Mouse (Mus musculus) left cerebral cortex, adult 9 months (tissue): ENCODE measurements around the gene Fdx1.
A peak's percentile ranks its signal among the peaks of the same experiment; 100 is the strongest.

Experiments
- DNase-seq, 2 experiments: peaks; one replicate each; pipeline ENCODE4 v3.0.0; 2022; ENCODE audit warnings: low spot score in 2 of 2

Gene Fdx1

DNA sequence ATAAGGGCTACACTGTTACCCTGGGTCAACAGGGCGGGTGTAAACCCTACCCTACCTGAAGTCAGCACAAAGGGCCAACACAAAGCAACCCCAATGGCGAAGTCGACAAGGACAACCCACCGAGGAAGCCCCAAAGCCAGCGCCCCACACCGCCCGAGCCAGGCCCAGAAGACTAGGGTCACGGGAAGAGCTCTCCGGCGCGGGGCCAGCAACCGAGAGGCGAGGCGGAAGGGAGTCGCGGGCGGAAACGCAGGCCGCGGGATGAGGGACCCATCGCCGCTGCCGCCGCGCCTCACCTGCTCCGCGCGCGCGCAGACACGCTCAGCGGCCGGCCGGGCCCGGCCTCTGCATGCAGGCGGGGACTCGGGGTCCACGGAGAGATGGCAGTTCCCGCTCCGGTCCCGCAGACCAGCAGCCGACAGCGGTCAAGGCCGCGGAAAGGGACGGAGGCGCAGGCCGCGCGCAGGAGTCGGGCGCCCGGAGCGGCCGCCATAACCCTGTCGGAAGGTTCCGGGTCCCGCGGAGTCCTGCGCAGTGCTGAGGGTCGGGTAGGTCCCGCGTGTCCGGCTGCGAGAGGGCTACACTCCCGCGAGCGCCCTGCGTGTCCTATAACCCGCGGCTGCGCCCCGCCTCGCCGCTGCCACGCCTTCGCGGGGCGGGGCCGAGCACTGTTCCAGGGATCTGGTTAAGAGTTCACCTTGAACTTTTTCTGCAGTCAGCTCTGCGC, at the start of gene Fdx1:
Gene Fdx1 (minus strand): TSS at position 582 of the 727 bp plus-strand sequence.
- DNase-seq, result peak in 1 of 2 experiments; percentile 53

GRCm38 (mm10) chr9:52012781-52013436, 49.6 kb upstream of the Fdx1 start:
- DNase-seq, result no peak

- no peak for DNase-seq
These were observed 49.0 kb upstream of the Fdx1 start for GRCm38 (mm10) chr9:52012311-52012710.

DNA sequence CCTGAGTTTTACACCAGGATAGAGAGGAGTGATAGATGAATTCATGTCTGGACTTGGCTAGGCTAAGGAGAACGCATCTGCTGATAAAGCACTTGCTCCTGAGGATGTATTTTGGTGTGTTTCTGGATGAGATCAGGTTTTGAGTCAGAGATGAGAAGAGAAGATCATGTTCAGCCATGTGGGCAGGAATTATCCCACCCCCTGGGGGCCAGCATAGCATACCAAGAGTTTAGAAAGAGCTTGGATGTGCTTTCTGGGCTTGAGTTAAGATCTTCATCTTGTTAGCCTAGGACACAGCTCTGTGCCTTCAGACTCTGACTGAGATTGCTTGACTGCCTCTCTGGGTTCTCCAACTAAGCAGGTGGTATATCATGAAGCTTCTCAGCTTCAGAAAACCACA, 45.2 kb upstream of the Fdx1 start:
- DNase-seq, result no peak

DNA sequence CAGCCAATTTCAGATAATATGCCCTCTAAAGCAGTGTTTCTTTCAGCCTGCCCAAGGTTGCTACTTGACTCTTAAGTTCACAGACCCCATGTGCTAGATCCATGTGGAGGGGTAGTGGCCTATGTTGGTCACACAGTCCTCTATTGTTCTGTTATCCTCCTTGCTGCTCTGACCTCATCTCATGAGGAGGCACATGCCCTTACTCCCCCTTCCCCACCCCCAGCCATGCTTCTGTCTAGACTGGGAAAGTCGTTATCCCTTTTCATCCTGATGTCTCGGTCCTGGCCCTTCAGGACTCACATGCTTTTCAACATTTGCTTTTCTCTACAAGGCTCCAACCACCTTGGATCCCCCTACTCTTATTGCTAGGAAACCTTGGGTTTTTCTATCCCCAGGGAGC, 44.0 kb upstream of the Fdx1 start:
- DNase-seq, result no peak

GRCm38 (mm10) chr9:52003501-52003900, 40.1 kb upstream of the Fdx1 start:
- no peak for DNase-seq

- DNase-seq, result no peak
These were observed 32.2 kb upstream of the Fdx1 start for GRCm38 (mm10) chr9:51995331-51996099.

DNA sequence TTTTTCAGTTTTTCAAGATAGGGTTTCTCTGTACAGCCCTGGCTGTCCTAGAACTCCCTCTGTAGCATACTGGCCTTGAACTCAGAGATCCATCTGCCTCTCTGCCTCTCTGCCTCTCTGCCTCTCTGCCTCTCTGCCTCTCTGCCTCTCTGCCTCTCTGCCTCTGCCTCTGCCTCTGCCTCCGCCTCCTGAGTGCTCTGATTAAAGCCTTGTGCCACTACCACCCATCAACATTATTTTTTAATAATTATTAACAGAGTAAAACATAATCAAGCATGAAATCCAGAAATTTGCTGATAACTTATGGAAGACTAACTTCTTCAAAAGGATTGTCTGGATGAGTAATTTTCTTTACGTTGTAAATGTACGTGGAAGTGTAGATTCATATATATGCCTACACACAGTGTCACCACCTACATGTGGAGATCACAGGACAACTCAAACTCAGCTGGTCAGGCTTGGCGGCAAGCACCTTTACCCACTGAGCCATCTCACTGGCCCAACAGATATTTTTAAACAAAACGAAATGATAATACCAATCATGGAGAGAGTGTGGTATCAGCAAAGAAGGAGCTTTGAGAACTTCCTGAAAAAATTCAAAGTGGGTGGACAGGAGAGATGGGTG, 31.4 kb upstream of the Fdx1 start:
- no peak for DNase-seq

- DNase-seq, result no peak
These were observed 30.3 kb upstream of the Fdx1 start for GRCm38 (mm10) chr9:51993486-51994275.

DNA sequence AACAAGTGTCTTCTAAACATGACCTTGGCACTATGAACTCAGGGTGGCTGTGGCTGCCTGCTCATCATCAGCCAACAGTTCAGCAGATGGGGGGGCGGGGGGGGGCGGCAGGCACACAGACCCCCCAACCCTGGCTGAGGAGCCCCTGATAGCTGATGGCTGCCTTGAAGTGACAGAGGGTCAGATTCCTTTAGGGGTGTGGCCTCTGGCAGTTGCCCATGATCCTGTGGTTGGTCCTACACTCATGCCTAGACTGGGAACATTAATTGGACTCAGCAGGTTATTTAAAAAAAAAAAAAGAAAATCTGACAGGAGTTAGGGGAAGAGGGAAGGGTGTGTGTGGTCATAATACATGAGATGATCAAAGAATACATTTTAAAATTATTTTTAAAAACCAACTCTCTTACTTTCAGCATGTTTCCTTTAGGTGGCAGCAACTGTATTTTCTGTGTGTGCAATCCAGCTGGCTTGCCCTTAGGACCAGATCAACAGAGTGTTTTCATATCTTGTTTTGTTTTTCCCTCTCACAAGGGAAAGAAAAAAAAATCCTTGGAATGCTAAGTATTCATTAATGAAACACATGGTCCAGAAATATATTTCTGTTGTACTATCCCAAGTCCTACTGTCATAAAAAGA, 28.0 kb upstream of the Fdx1 start:
- DNase-seq, result no peak

DNA sequence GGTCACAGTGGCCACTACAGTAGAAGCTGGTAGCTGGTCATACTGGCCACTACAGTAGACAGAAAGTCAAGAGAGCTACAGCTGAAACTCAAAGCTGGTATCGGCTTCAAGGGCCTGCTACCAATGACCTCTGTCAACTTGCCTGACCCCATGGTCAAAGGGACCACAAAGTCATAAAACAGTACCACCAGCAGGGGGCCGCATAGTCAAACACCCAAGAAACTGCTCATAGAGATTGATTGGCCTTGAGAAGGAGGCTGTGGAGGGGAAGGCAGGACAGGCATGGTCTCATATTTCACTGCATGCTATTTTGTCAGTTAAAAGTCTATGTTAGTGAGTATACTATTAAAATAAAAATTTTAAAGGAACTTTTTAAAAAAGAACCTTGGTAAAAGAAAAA, 27.5 kb upstream of the Fdx1 start:
- DNase-seq, result no peak

- DNase-seq, result peak; percentile 61 to 74
These were observed 22.2 kb upstream of the Fdx1 start for GRCm38 (mm10) chr9:51985493-51986099.

DNA sequence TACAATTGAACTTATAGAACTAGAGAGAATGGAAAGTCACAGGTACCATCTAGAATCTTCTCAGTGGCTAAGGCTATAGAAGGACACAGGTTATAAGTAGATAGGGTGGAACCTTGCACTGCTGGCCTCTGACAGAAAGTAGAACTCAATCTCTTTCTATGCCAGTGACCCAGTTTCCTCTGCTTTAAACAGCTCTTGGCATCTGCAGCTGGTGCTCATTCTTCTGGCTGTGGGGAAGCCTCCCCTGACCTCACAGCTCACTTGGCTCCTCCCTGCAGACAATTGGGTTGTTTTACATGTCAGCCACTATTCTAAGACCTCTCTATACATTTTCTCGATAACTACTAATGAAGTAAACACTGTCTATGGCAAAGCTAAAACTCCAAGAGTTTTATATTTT, 17.8 kb upstream of the Fdx1 start:
- DNase-seq, result no peak

GRCm38 (mm10) chr9:51979301-51979700, 15.9 kb upstream of the Fdx1 start:
- DNase-seq, result no peak

DNA sequence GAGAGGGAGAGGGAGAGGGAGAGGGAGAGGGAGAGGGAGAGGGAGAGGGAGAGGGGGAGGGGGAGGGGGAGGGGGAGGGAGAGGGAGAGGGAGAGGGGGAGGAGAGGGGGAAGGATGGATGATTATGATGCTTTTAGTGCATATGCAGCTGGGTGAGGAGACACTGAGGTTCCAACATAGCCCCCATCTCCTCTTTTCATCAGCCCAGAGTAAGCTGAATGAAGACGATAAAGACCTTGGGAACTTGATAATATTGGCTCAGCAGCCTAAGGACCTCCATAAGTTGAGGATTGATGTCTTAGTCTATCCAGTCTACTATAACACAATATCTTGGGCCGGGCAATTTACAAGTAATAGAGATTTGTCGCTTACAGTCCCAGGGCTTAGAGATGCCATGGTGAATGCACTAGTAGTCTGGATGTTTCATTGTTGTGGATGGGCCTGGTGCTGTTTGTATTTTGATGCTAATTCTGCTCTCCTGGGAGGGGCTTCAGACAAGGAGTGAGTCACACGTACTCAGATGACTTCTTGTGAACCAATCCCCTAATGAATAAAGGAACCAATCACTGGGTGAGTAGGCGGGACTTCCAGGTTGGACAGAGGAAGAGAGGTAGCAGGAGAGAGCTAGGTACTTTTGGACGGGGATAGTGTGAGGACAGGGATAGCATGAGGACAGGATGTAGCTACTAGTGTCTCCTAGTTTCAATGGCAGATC, 15.3 kb upstream of the Fdx1 start:
- DNase-seq, result no peak

GRCm38 (mm10) chr9:51977439-51978000, 14.2 kb upstream of the Fdx1 start:
- peak; percentile 44 to 87 for DNase-seq

GRCm38 (mm10) chr9:51974871-51975270, 11.5 kb upstream of the Fdx1 start:
- DNase-seq, result no peak

GRCm38 (mm10) chr9:51973846-51974245, 10.5 kb upstream of the Fdx1 start:
- DNase-seq, result no peak

DNA sequence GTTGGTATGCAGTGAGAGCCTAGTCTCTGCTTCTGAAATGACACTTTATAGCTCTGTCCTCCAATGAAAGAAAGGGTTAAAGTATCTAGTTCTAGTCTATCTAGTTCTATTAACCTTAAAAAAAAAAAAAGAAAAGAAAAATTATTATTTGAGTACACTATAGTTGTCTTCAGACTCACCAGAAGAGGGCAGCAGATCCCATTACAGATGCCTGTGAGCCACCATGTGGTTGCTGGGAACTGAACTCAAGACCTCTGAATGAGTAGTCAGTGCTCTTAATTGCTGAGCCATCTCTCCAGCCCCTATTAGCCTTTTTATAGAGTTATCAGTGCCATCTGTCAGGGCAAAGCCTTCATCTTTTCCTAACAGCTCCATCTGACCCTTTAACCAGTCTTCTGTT, 3.0 kb upstream of the Fdx1 start:
- DNase-seq, result no peak

DNA sequence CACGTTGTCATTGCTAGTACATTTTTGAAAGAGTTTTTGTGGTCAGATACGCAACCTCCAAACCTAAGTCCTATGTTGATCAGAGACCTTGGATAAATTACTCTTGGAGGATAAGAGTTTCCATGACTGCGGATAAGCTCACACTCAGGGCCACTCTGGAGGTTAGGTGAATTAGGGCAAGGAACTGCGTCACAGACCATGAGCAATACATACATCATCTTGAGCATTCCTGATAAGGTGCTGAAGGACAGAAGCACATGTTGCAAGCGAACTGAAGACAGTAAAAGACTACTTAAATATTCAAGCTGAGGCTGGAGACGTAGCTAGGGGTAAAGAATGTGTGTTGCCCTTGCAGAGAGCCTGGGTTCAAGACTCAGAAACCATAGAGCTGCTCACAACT, 754 bp upstream of the Fdx1 start:
- DNase-seq, result no peak
